Mouse (Mus musculus) c-Kit-negative CD71-positive TER-119-positive erythroid progenitor cells, embryonic 14.5 days (primary cell): ENCODE measurements around the gene Cacnb4.

Experiments
- DNase-seq: peaks from one replicate; pipeline ENCODE4 v3.0.0-alpha.2; 2013; ENCODE audit warnings: low read depth, low spot score

Gene Cacnb4

GRCm38 (mm10) chr2:52475854-52476253, 200.8 kb downstream of the Cacnb4 start:
- DNase-seq, result no peak

GRCm38 (mm10) chr2:52474570-52474969, 202.1 kb downstream of the Cacnb4 start:
- no peak for DNase-seq

DNA sequence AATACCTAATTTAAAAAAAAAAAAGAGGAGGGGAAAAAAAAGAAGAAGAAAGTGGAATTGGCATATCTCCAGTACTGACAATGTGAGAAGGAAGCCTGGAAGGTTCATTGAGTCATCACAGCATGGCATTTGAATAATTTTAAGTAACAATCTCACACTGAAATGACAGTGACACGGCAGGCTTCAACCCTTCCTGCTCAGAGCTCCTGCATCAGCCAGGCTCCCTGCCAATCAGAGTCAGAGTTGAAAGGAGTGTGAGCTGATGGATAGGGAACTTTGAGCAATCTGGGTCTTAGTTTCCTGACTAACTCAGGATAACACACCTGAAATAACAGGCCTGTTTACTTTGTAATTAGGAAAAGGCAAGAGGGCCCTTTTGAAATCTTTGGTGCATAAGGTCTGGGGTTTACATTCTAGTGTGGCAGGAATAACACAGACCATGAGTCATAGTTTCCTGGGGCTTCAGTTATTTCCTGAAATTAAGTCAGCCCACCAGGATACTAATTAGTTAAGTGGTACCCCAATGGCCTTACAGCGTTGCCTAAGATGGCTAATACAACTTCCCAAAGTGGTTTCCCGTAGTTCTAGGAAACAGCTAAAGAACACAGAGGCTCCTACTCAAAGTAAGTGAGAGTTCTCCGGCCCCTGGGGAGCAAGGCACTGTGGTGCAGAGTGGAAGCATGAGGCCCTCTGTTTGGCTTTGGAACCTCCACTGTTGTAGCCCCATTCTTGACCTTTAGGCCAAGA, 204.9 kb downstream of the Cacnb4 start:
- no peak for DNase-seq

DNA sequence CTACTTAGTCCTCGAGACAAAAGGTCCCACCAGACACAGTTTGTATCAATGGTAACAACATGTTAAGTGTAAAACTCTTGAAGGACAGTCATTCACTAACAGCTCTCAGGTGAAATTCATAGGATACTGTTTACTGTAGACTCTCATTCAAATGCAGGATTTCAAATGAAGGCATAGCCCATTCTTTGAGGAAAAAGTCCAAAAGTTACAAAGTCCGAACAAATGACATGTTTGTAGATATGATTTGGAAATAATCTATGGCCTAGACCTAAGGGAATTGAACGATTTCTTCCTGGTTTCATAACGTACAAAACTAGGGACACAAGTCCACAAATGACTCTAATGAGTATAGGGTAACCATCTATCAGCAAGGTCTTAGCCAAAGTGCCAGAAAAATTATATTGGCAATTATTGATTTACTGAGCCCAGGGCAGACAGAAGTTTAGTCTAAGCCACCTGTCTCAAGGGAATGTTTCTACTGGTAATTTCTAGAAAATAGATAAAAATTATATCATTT, 206.5 kb downstream of the Cacnb4 start:
- no peak for DNase-seq

- DNase-seq, result no peak
Observed at GRCm38 (mm10) chr2:52467629-52468028, 209.0 kb downstream of the Cacnb4 start.

DNA sequence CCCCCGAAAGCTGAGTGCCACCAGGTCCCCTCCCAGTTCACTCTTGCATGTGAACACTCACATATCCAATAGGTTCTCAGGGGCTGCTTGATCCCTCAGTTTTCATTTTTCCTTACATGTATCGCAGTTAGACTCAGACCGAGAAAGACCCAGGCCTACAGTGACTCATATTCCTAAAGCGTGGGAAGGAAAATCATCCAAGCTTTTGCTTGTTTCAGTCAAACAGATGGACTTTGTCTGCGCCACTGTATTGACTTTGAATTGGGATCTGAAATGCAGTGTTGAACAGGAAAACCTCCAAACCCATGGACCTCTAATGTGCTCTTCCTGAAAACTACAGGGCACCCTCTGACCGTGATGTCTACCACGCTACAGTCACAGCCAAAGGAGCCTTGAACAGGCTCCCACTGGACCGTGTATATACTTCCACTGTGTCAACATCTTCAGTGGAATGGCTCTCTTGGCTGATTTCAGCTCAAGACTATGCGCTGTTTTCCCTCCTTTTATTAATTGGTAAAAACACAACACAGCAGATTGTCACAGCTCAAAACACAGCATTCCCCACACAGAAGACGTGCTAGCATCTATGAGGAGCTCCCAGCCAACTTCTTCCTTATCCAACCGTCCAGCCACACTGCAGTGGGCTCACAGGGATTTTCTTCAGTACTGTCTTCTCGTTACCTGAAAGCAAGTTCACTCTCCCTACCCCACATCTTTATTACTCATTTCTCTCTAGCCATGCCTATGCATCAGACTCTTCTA, 215.2 kb downstream of the Cacnb4 start:
- no peak for DNase-seq

- no peak for DNase-seq
Observed at GRCm38 (mm10) chr2:52455606-52456479, 220.8 kb downstream of the Cacnb4 start.

DNA sequence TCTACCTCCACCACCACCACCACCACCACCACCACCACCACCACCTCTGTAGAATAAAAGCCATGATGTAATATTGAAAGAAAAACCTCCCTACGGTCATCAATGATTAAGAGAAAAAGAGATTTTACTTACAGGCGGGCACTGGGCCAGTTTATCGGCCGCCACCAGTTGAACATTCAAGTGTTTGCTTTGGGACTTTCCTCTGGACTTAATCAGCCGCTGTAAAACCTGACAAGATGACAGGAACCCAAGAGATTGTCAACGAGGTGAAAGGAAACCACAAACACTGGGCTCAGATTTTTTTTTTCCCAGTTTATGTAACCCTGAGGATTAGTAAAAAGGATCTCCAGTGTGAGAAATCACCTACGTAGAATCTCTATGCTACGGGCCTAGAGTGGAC, 226.8 kb downstream of the Cacnb4 start:
- DNase-seq, result no peak

- no peak for DNase-seq
Observed at GRCm38 (mm10) chr2:52448916-52449315, 227.7 kb downstream of the Cacnb4 start.

- DNase-seq, result no peak
Observed at GRCm38 (mm10) chr2:52446648-52447047, 230.0 kb downstream of the Cacnb4 start.

DNA sequence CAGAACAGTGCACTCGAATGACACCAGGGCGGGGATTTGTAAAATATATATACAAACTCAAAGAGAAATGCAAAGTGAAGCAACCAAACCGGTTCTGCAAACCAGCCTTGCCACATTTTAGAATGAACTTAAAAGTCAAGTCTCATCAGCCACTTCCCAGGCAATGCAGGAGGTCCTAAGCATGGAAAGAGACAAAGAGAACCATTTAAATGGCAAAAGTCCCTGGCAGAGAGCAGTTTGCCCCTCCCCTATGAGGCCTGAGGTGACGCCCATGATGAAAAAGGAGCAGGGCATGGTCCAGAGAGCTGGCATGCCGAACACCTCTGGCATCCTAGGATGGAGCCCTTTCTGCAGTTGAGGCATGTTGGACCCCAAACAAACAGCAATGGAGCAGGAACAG, 234.5 kb downstream of the Cacnb4 start:
- no peak for DNase-seq

DNA sequence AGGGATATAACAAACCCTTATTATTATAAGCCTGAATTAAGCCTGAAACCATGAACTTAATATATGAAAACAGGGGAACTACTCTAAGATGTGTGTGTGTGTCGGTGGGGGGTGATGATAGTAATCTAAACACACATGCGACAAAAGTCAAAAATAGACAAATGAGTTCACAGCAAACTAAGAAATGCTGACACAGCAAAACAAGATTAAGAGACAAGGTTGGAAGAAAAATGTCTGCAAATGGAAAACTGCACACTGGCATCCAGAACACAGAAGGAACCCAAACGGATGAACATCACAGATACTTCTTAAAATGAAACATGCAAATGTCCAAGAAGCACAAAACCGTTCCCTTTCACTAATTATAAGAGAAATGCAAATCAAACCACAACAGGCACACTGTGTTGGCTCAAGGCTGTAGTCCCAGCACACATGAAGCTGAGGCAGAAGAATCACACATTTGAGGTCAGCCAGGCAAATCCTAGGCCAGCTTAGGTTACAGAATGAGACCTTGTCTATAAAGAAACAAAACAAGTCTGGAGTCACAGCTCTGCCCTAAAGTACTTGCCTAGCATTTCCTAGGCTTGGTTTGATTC, 236.1 kb downstream of the Cacnb4 start:
- DNase-seq, result no peak

GRCm38 (mm10) chr2:52438437-52438836, 238.2 kb downstream of the Cacnb4 start:
- no peak for DNase-seq

DNA sequence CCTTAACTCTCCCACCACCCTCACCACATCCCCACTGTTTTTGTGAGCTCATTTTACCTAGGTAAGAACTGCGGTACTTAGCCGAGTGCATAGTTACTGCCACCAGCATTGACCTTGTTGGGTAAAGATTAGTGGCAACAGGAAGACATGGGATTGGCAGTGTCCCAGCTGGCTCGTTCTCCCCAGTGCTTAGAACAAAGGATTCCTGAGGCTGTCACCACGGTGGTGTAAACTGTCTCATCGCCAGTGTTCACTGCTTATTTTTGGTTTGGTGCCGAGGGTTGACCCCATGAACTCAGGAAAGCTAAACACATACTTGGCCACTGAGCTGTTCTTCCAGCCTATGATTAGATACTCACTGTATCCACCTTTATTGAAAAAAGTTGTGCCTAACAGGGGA, 238.6 kb downstream of the Cacnb4 start:
- DNase-seq, result no peak

GRCm38 (mm10) chr2:52435919-52436632, 240.6 kb downstream of the Cacnb4 start:
- DNase-seq, result no peak

DNA sequence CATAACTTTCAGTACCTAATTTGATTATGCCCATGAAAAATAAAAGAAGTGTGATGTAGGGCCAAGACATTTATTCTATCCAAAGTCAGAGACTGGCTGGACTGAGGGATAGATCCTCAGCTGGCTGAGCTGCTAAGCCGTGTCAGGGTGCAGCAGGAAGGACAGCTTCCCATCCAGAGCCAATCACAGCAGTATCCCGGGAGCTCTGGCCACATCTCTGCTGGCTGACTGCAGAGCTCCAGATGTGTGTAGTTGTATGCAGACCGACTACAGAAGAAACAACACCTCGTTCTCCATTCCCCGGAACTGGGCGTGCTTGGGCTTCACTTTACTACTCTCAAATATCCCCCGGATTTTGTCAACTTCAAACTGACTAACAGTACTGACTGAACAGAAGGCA, 243.3 kb downstream of the Cacnb4 start:
- DNase-seq, result no peak

DNA sequence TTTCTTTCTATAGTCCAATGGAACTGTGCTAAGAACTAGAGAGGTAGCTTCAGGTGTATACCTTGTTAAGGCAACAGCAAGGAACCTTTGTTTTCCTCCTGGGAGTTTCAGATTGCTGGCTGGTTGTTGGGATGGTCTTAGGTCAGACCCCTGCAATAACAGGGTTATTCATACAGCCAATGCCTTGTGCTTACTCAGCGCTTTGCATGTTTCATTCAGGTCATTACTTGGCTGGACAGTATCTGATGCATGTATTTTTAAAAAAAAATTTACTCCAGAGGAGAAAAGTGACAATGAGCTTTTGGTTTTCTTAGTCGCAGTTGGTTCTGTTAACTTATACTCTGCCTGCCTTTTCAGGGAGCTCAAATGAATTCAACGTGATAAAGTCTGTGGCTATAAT, 249.2 kb downstream of the Cacnb4 start:
- DNase-seq, result no peak

GRCm38 (mm10) chr2:52426041-52426440, 250.6 kb downstream of the Cacnb4 start:
- DNase-seq, result no peak

DNA sequence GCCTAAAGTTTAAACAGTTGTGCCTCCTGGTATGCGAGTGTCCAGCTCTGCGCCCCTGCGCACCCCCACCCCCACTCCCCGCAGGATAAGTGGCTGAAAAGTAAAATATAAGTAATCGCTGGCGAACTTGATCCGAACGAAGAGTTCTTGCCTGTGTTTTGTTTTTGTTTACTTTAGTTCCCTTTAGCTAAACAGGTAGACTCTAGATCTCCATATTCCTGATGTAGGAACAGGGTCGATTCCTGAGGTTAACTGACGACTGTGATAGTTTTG, 251.2 kb downstream of the Cacnb4 start:
- no peak for DNase-seq

DNA sequence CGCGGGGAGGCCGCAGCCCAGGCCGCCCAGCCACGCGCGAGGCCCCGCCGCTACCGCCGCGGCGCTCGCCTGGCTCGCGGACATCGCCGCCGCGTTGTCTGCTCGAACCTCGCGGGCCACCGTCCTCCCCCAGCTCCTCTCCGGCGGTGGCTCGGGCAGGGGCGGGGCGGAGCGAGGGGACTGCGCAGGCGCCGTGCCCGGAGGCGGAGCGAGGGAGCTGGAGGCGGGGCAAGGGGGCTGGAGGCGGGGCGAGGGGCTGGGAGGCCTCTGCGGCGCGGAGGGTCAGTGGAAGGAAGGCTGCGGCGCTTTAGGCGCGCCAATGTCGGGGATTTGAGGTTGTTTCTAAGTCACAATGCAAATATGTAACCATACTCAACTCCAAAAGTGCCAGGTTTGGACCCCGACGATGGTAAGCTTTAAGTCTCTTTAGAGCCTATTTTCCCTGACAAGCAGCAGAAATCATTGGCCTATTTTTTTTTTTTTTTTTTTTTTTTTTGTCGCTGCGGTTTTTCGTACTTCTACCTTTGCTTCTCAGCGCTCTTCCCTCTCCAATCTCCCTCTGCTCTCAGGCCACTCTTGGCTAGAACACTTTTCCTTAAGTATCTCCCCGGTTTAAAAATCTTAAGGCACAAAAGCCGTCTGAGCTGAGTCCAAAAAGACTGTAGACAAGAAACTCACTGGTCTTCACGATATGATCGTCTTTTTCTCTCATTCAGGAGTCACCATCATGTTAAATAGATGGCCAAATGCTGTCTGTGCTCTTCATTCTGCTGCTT, 251.7 kb downstream of the Cacnb4 start, which contains the start of gene Arl5a:
TSS of gene Arl5a (minus strand) at position 155 of the 776 bp plus-strand sequence.
- DNase-seq, result peak; percentile 78
